Mouse (Mus musculus) lung, adult 18-20 months (tissue): ENCODE results near the gene G530012D18Rik.
"Not testable (repeated sequence)": the region's sequence is repeated elsewhere in the genome, so short reads cannot be mapped to it uniquely, and the experiment has no call there.

ENCODE experiments used
- DNase-seq, 2 experiments: peaks; one replicate each; pipeline ENCODE4 v3.0.0; 2022; ENCODE audit warnings: mixed read lengths in 2 of 2

G530012D18Rik gene

DNA sequence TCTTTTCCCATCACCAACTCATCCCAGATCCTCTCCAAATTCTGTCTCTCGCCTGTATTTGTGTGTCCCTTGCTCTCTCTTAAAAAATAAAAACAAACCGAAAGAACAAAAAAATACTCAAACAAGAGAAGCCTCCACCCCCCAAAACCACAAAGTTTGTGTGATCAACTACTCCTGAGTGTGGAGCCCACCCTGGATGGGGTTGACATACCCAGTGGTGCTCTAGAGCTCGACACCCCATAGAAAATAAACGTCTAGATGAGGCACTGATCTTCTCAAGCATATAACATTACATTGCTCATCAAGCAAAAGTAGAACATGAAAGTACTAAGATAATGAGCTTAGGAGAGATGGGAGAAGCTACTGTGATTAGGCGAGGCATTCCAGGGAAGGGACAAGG is 41.7 kb downstream of the G530012D18Rik start:
- DNase-seq: not testable (repeated sequence)

DNA sequence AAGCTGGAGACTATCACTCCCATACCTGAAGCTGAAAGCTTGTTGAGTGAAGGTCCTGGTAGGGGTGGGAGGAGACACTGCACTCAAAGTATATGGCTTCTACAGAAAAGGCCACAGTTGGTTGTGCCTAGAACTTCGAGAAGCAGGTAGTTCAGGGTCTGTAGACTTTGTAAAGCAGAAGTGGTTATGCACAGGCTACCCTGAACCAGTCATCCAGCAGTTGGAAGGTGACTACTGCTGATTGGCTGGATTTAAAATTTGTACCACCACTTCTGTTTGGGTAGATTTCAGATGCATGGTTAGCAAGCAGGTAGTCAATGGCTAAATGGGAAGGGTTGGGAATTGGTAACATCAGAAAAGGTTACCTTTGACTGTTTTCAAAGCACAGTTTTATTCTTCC is 43.2 kb downstream of the G530012D18Rik start:
- DNase-seq: not testable (repeated sequence)
